Mouse (Mus musculus): ENCODE measurements at regions not wholly inside any gene's neighbourhood (a gene's known extent, or its start where the extent isn't known, plus 50 kb on each side); places are given as distances from the start of the nearest gene placed in this dataset.

DNA sequence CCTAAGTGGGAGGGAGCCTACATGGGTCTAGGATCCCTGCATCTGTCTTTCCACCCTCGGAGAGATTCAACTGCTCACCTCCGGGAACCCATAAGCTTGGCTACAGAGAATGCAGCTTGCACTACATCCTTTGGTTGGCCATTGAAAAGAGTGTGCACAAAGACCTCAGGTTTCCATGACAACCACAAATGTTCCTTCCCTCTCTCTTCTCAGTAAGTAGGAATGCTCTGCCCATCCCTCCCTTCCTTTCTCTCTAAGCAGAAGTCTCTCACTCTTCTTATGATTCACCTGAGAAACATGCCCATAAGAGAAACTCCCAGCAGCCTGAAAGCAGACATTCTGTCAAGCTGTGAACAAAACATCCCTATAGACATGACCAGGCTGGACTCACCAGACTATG is 95.8 kb downstream of the Bex3 start:
- TF ChIP-seq CTCF (IDR thresholded peaks at IDR 0.05; ENCODE audit: low read depth): no peak
- TF ChIP-seq EP300 (IDR thresholded peaks at IDR 0.05; ENCODE audit: low read depth): no peak

Data from heart, postnatal 0 days (tissue).